Mouse (Mus musculus): ENCODE measurements at regions not wholly inside any gene's neighbourhood (a gene's known extent, or its start where the extent isn't known, plus 50 kb on each side); places are given as distances from the start of the nearest gene placed in this dataset.
A peak's percentile ranks its signal among the peaks of the same experiment; 100 is the strongest.

GRCm38 (mm10) chr8:96680416-96681027 lies 792.2 kb upstream of the Got2 start:
- no peak for DNase-seq (ENCODE audit: low read depth, low spot score)

GRCm38 (mm10) chr8:96679510-96679909 lies 791.2 kb upstream of the Got2 start:
- DNase-seq (ENCODE audit: low read depth, low spot score) = no peak

GRCm38 (mm10) chr8:96674703-96675102 lies 786.4 kb upstream of the Got2 start:
- DNase-seq (ENCODE audit: low read depth, low spot score) = peak; percentile 35

GRCm38 (mm10) chr8:96656495-96657279 lies 768.3 kb upstream of the Got2 start:
- DNase-seq (ENCODE audit: low read depth, low spot score) = no peak

GRCm38 (mm10) chr8:96647743-96648142 lies 759.4 kb upstream of the Got2 start:
- DNase-seq (ENCODE audit: low read depth, low spot score) = no peak
